In the genomic region with DNA sequence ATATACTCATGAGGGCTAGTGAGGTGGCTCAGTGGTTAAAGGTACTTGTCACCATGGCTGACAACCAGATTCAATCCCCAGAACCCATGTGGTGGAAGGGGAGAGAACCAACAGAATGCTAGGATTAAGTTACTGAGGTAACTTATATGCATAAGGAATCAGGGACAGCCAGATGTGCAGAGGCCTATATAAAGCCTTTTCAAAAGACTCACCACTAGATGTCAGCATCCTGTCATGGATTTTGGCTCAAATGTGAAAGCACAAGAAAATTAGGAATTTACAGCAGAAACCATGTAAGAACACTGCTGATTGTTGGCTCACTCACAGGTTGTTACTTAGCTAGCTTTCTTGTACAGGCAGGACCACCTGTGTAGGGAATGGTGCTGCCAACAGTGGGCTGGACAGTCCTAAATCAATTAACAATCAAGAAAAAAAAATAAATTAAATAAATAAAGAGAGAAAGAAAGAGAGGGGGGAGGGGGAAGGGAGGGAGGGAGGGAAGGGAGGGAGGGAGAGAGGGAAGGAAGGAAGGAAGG, we compare ENCODE assay signal across 8 mouse cellular contexts.
DNase-seq lines count a peak whose midpoint lies in the region; ATAC-seq and TF ChIP-seq lines count a peak whose summit lies in the region.

No protein-coding gene starts in this region.

- H3K4me1 ChIP-seq in forebrain, embryonic 14.5 days (ENCODE audit: control insufficient read depth, insufficient read depth, low read length): no peaks in the 10 kb centered on the region
- H3K4me1 ChIP-seq in forebrain, embryonic 10.5 days: no peaks in the 10 kb centered on the region
- H3K4me1 ChIP-seq in liver, adult 2 months (ENCODE audit: control insufficient read depth, insufficient read depth, low read length): no peaks in the 10 kb centered on the region; the same call in 1 of the 2 replicates
- H3K4me1 ChIP-seq in liver, embryonic 11.5 days (replicated peaks; ENCODE audit: control insufficient read depth, insufficient read depth, low read length): no peaks in the 10 kb centered on the region
- no peaks in the 10 kb centered on the region for H3K4me1 ChIP-seq in lung, postnatal 0 days (ENCODE audit: insufficient read depth, low read depth, low read length)

- H3K4me3 ChIP-seq in forebrain, embryonic 14.5 days (ENCODE audit: low read depth, low read length): no peak overlapping the region
- no peak overlapping the region for H3K4me3 ChIP-seq in forebrain, embryonic 10.5 days
- no peak overlapping the region for H3K4me3 ChIP-seq in liver, adult 2 months (ENCODE audit: insufficient read depth, low read depth, low read length)
- H3K4me3 ChIP-seq in liver, embryonic 11.5 days (ENCODE audit: low read depth, low read length): no peak overlapping the region
- H3K4me3 ChIP-seq in lung, postnatal 0 days (ENCODE audit: low read depth, low read length): no peak overlapping the region

- no peak overlapping the region for H3K9ac ChIP-seq in forebrain, embryonic 14.5 days (ENCODE audit: low read length)
- H3K9ac ChIP-seq in liver, adult 2 months (ENCODE audit: low read depth, low read length): no peak overlapping the region
- H3K9ac ChIP-seq in liver, embryonic 11.5 days (ENCODE audit: low read depth, low read length): no peak overlapping the region
- H3K9ac ChIP-seq in lung, postnatal 0 days (replicated peaks; ENCODE audit: low read depth): no peak overlapping the region

- no peak overlapping the region for H3K4me2 ChIP-seq in forebrain, embryonic 14.5 days (ENCODE audit: low read length)
- no peak overlapping the region for H3K4me2 ChIP-seq in liver, embryonic 11.5 days
- H3K4me2 ChIP-seq in lung, postnatal 0 days (replicated peaks; ENCODE audit: low read depth, low read length): no peak overlapping the region

- peak; percentile 18; the same call in 1 of the 2 replicates for ATAC-seq in forebrain, embryonic 14.5 days
- no peak for ATAC-seq in liver, embryonic 11.5 days (replicated peaks; ENCODE audit: low FRiP score)
- ATAC-seq in lung, postnatal 0 days: no peak; the same call in 1 of the 2 replicates
- no peak for ATAC-seq in inflammation-experienced regulatory T-cells, adult 6 months

- no peak for TF ChIP-seq POLR2A in liver, adult 2 months (IDR thresholded peaks at IDR 0.05; ENCODE audit: extremely low read depth, insufficient read depth, low read length)
- no peak for TF ChIP-seq POLR2A in brain, embryonic 14.5 days (IDR thresholded peaks at IDR 0.05; ENCODE audit: borderline replicate concordance, extremely low read depth, insufficient read depth, insufficient read length, poor library complexity, severe bottlenecking)

- 0 out of 2 replicates have a peak, but pooled peaks have one; percentile 34 for TF ChIP-seq CTCF in liver, adult 2 months (IDR thresholded peaks at IDR 0.05; ENCODE audit: low read depth, low read length)
- TF ChIP-seq CTCF in brain, embryonic 14.5 days (IDR thresholded peaks at IDR 0.05; ENCODE audit: borderline replicate concordance, extremely low read depth, insufficient read depth, insufficient read length): peak; percentile 39; the same call in 1 of the 2 replicates
- TF ChIP-seq CTCF in lung, postnatal 0 days (IDR thresholded peaks at IDR 0.05): peak; percentile 72

- no peak for TF ChIP-seq EP300 in lung, postnatal 0 days (IDR thresholded peaks at IDR 0.05)

- no peaks in the 10 kb centered on the region for H3K9me3 ChIP-seq in forebrain, embryonic 14.5 days (replicated peaks; ENCODE audit: control insufficient read depth, low read length)
- H3K9me3 ChIP-seq in forebrain, embryonic 10.5 days: no peaks in the 10 kb centered on the region
- no peaks in the 10 kb centered on the region for H3K9me3 ChIP-seq in liver, embryonic 11.5 days (ENCODE audit: control insufficient read depth, low read length)
- H3K9me3 ChIP-seq in lung, postnatal 0 days (ENCODE audit: low read length): no peaks in the 10 kb centered on the region

- peak; percentile 76 for DNase-seq in forebrain, embryonic 14.5 days (ENCODE audit: low spot score)
- DNase-seq in forebrain, embryonic 10.5 days (ENCODE audit: extremely low spot score, low spot score): no peak
- DNase-seq in liver, adult 2 months (ENCODE audit: extremely low read depth, low read depth, low spot score): peak; percentile 37
- no peak for DNase-seq in liver, embryonic 11.5 days (ENCODE audit: low spot score)
- DNase-seq in brain, embryonic 14.5 days (ENCODE audit: low read depth): peak; percentile 77
- DNase-seq in lung, postnatal 0 days (ENCODE audit: low spot score): peak; percentile 83
- no peak for DNase-seq in urinary bladder, postnatal 10 days (ENCODE audit: low spot score)

- no peaks in the 10 kb centered on the region for H3K27me3 ChIP-seq in forebrain, embryonic 14.5 days (replicated peaks; ENCODE audit: control insufficient read depth, insufficient read depth, low read length)
- no peaks in the 10 kb centered on the region for H3K27me3 ChIP-seq in forebrain, embryonic 10.5 days (ENCODE audit: poor library complexity, severe bottlenecking)
- no peaks in the 10 kb centered on the region for H3K27me3 ChIP-seq in liver, adult 2 months (ENCODE audit: control insufficient read depth, insufficient read depth, low read length)
- no peaks in the 10 kb centered on the region for H3K27me3 ChIP-seq in liver, embryonic 11.5 days (replicated peaks; ENCODE audit: control insufficient read depth, insufficient read depth, low read length)
- H3K27me3 ChIP-seq in lung, postnatal 0 days (replicated peaks; ENCODE audit: insufficient read depth, low read length): no peaks in the 10 kb centered on the region

- no peaks in the 10 kb centered on the region; the same call in 1 of the 2 replicates for H3K79me2 ChIP-seq in liver, adult 2 months (ENCODE audit: control insufficient read depth, insufficient read depth, low read length)

- peaks cover 59% of the 10 kb centered on the region for H3K36me3 ChIP-seq in forebrain, embryonic 14.5 days (ENCODE audit: control insufficient read depth, insufficient read depth, low read length)
- H3K36me3 ChIP-seq in forebrain, embryonic 10.5 days (replicated peaks): peaks cover 88% of the 10 kb centered on the region
- peaks cover 87% of the 10 kb centered on the region for H3K36me3 ChIP-seq in liver, adult 2 months (ENCODE audit: control insufficient read depth, insufficient read depth, low read length)
- peaks cover 4% of the 10 kb centered on the region; the same call in 1 of the 2 replicates for H3K36me3 ChIP-seq in liver, embryonic 11.5 days (ENCODE audit: control insufficient read depth, insufficient read depth, low read length)
- no peaks in the 10 kb centered on the region for H3K36me3 ChIP-seq in lung, postnatal 0 days (ENCODE audit: insufficient read depth, low read length)

- H3K27ac ChIP-seq in forebrain, embryonic 14.5 days (ENCODE audit: low read depth, low read length): no peak overlapping the region
- H3K27ac ChIP-seq in forebrain, embryonic 10.5 days: no peak overlapping the region
- H3K27ac ChIP-seq in liver, adult 2 months (replicated peaks; ENCODE audit: insufficient read depth, low read depth, low read length): no peak overlapping the region
- H3K27ac ChIP-seq in liver, embryonic 11.5 days (ENCODE audit: low read depth, low read length): no peak overlapping the region
- no peak overlapping the region for H3K27ac ChIP-seq in lung, postnatal 0 days (ENCODE audit: low read length)

Comparison
In these comparisons a context has a peak if more than half of its experiments do, and no peak if none do; other contexts are left out.
1. DNase-seq: peak in forebrain, embryonic 14.5 days (single experiment), liver, adult 2 months (single experiment), brain, embryonic 14.5 days (single experiment) and lung, postnatal 0 days (single experiment); none in forebrain, embryonic 10.5 days (single experiment), liver, embryonic 11.5 days (single experiment) and urinary bladder, postnatal 10 days (single experiment).
2. Peak in every context shown above with its lines, with median percentiles within 50 percentile points of each other: CTCF ChIP-seq.